Mouse (Mus musculus): Measurements from ENCODE around the gene Mlst8.
"Not testable (repeated sequence)": the region's sequence is repeated elsewhere in the genome, so short reads cannot be mapped to it uniquely, and the experiment has no call there.

Mlst8 gene

GRCm38 (mm10) chr17:24426471-24427169 is 52.3 kb downstream of the Mlst8 start, which contains the start of gene Eci1:
TSS of gene Eci1 (plus strand) at chr17:24426641.
- in situ Hi-C loops (cut with MboI, MseI), result no loop called here

GRCm38 (mm10) chr17:24425905-24426304 is 53.0 kb downstream of the Mlst8 start:
- in situ Hi-C loops (cut with MboI, MseI), result no loop called here

- in situ Hi-C loops (cut with MboI, MseI), result not testable (repeated sequence)
Observed at GRCm38 (mm10) chr17:24425326-24425725, 53.6 kb downstream of the Mlst8 start.

DNA sequence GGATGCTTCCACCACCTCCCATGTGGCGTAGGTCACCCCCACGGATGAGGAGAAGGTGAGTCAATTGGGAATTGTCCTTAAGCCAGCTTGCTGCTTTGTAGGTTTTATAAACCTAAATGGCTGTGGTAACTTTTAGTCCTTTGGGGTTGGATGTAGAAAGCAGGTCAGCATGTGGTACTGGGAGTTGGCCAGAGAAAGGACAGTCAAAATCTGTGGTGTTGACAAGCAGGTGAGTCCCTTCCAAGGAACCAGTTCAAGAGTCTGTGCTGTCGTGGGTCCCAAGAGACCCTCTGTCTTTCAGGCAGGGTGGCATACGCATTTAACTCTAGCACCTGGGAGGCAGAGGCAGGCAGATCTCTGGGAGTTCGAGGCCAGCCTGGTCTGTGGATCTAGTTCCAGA is 54.4 kb downstream of the Mlst8 start:
- in situ Hi-C loops (cut with MboI, MseI), result no loop called here
